Mouse (Mus musculus): ENCODE measurements around the gene I0C0044D17Rik. TPM values are rescaled to one million over a fixed set of nuclear protein-coding genes. Genes with fewer than 3 reads are reported as not detected.

The I0C0044D17Rik gene
- total RNA-seq, 1 experiment, result 0.13 TPM

GRCm38 (mm10) chr4:98837715-98838505 lies 14.3 kb upstream of the I0C0044D17Rik start:
- in situ Hi-C loops (cut with MboI; ENCODE audit: low sequenced_read_pairs in 2 of 2, unreplicated experiment in 2 of 2), result no loop called here
- Histone ChIP-seq H3K4me1 (ENCODE audit: control insufficient read depth in 2 of 2, insufficient read depth in 2 of 2, low read length in 2 of 2, poor library complexity in 1 of 2) (peaks cover 9 to 12% of the 10 kb centered on the region in 2 experiments; a peak in 3 of 4 replicates), H3K9me3 (ENCODE audit: control insufficient read depth, insufficient read depth, low read depth, low read length) (no peaks in the 10 kb centered on the region), H3K4me3 (ENCODE audit: insufficient read depth in 1 of 2, low read depth in 1 of 2, low read length in 2 of 2, poor library complexity in 1 of 2, severe bottlenecking in 1 of 2) (no peak overlapping the region), H3K9ac (ENCODE audit: insufficient read depth, low read depth, low read length, poor library complexity, severe bottlenecking) (no peak overlapping the region), H3K27ac (ENCODE audit: insufficient read depth, low read depth, low read length, poor library complexity, severe bottlenecking) (no peak overlapping the region), H3K36me3 (ENCODE audit: control insufficient read depth, insufficient read depth, low read length, poor library complexity, severe bottlenecking) (no peaks in the 10 kb centered on the region)
- DNase-seq (ENCODE audit: low read depth, low spot score), result no peak
- TF ChIP-seq MAFK (IDR thresholded peaks at IDR 0.05; ENCODE audit: insufficient read depth, low read depth, low read length) (no peak), ZNF384 (IDR thresholded peaks at IDR 0.05; ENCODE audit: low read depth, low read length) (no peak), ZC3H11A (IDR thresholded peaks at IDR 0.05; ENCODE audit: borderline replicate concordance, low read depth, low read length) (no peak), CHD2 (IDR thresholded peaks at IDR 0.05; ENCODE audit: low read depth, low read length) (no peak), HCFC1 (IDR thresholded peaks at IDR 0.05; ENCODE audit: borderline replicate concordance, insufficient read depth, low read length) (no peak)

GRCm38 (mm10) chr4:98836519-98836918 lies 12.9 kb upstream of the I0C0044D17Rik start:
- TF ChIP-seq CHD2 (IDR thresholded peaks at IDR 0.05; ENCODE audit: low read depth, low read length) (no peak), ZNF384 (IDR thresholded peaks at IDR 0.05; ENCODE audit: low read depth, low read length) (no peak), HCFC1 (IDR thresholded peaks at IDR 0.05; ENCODE audit: borderline replicate concordance, insufficient read depth, low read length) (no peak)
- Histone ChIP-seq H3K36me3 (ENCODE audit: control insufficient read depth, insufficient read depth, low read length, poor library complexity, severe bottlenecking) (no peaks in the 10 kb centered on the region), H3K27ac (ENCODE audit: insufficient read depth, low read depth, low read length, poor library complexity, severe bottlenecking) (no peak overlapping the region), H3K4me1 (ENCODE audit: control insufficient read depth in 2 of 2, insufficient read depth in 2 of 2, low read length in 2 of 2, poor library complexity in 1 of 2) (peaks cover 7 to 9% of the 10 kb centered on the region in 2 experiments; a peak in 2 of 4 replicates), H3K4me3 (ENCODE audit: insufficient read depth in 1 of 2, low read depth in 1 of 2, low read length in 2 of 2, poor library complexity in 1 of 2, severe bottlenecking in 1 of 2) (no peak overlapping the region), H3K9ac (ENCODE audit: insufficient read depth, low read depth, low read length, poor library complexity, severe bottlenecking) (no peak overlapping the region), H3K9me3 (ENCODE audit: control insufficient read depth, insufficient read depth, low read depth, low read length) (no peaks in the 10 kb centered on the region)
- in situ Hi-C loops (cut with MboI; ENCODE audit: low sequenced_read_pairs in 2 of 2, unreplicated experiment in 2 of 2), result no loop called here
- DNase-seq (ENCODE audit: low read depth, low spot score), result no peak

GRCm38 (mm10) chr4:98834782-98835181 lies 11.1 kb upstream of the I0C0044D17Rik start:
- H3K4me3 ChIP-seq (ENCODE audit: insufficient read depth in 1 of 2, low read depth in 1 of 2, low read length in 2 of 2, poor library complexity in 1 of 2, severe bottlenecking in 1 of 2), result no peak overlapping the region
- H3K36me3 ChIP-seq (ENCODE audit: control insufficient read depth, insufficient read depth, low read length, poor library complexity, severe bottlenecking), result no peaks in the 10 kb centered on the region
- H3K9ac ChIP-seq (ENCODE audit: insufficient read depth, low read depth, low read length, poor library complexity, severe bottlenecking), result no peak overlapping the region
- no peak for TF ChIP-seq HCFC1 (IDR thresholded peaks at IDR 0.05; ENCODE audit: borderline replicate concordance, insufficient read depth, low read length)
- no peak for TF ChIP-seq ZC3H11A (IDR thresholded peaks at IDR 0.05; ENCODE audit: borderline replicate concordance, low read depth, low read length)
- TF ChIP-seq MAFK (IDR thresholded peaks at IDR 0.05; ENCODE audit: insufficient read depth, low read depth, low read length), result no peak
- TF ChIP-seq CHD2 (IDR thresholded peaks at IDR 0.05; ENCODE audit: low read depth, low read length), result no peak
- no peak for TF ChIP-seq ZNF384 (IDR thresholded peaks at IDR 0.05; ENCODE audit: low read depth, low read length)
- H3K27ac ChIP-seq (ENCODE audit: insufficient read depth, low read depth, low read length, poor library complexity, severe bottlenecking), result no peak overlapping the region
- peaks cover 0 to 4% of the 10 kb centered on the region in 2 experiments; a peak in 1 of 4 replicates for H3K4me1 ChIP-seq (ENCODE audit: control insufficient read depth in 2 of 2, insufficient read depth in 2 of 2, low read length in 2 of 2, poor library complexity in 1 of 2)
- no peak for DNase-seq (ENCODE audit: low read depth, low spot score)
- in situ Hi-C loops (cut with MboI; ENCODE audit: low sequenced_read_pairs in 2 of 2, unreplicated experiment in 2 of 2), result no loop called here
- H3K9me3 ChIP-seq (ENCODE audit: control insufficient read depth, insufficient read depth, low read depth, low read length), result no peaks in the 10 kb centered on the region

- TF ChIP-seq MAFK (IDR thresholded peaks at IDR 0.05; ENCODE audit: insufficient read depth, low read depth, low read length) (no peak), ZC3H11A (IDR thresholded peaks at IDR 0.05; ENCODE audit: borderline replicate concordance, low read depth, low read length) (no peak), ZNF384 (IDR thresholded peaks at IDR 0.05; ENCODE audit: low read depth, low read length) (no peak), CHD2 (IDR thresholded peaks at IDR 0.05; ENCODE audit: low read depth, low read length) (no peak), HCFC1 (IDR thresholded peaks at IDR 0.05; ENCODE audit: borderline replicate concordance, insufficient read depth, low read length) (no peak)
- Histone ChIP-seq H3K9ac (ENCODE audit: insufficient read depth, low read depth, low read length, poor library complexity, severe bottlenecking) (no peak overlapping the region), H3K4me3 (ENCODE audit: insufficient read depth in 1 of 2, low read depth in 1 of 2, low read length in 2 of 2, poor library complexity in 1 of 2, severe bottlenecking in 1 of 2) (no peak overlapping the region), H3K4me1 (ENCODE audit: control insufficient read depth in 2 of 2, insufficient read depth in 2 of 2, low read length in 2 of 2, poor library complexity in 1 of 2) (peaks cover 0 to 6% of the 10 kb centered on the region in 2 experiments; a peak in 2 of 4 replicates), H3K9me3 (ENCODE audit: control insufficient read depth, insufficient read depth, low read depth, low read length) (no peaks in the 10 kb centered on the region), H3K36me3 (ENCODE audit: control insufficient read depth, insufficient read depth, low read length, poor library complexity, severe bottlenecking) (no peaks in the 10 kb centered on the region), H3K27ac (ENCODE audit: insufficient read depth, low read depth, low read length, poor library complexity, severe bottlenecking) (no peak overlapping the region)
- DNase-seq (ENCODE audit: low read depth, low spot score), result no peak
- in situ Hi-C loops (cut with MboI; ENCODE audit: low sequenced_read_pairs in 2 of 2, unreplicated experiment in 2 of 2), result no loop called here
Measured at GRCm38 (mm10) chr4:98831726-98832125, 8.1 kb upstream of the I0C0044D17Rik start.

All from ES-E14 (cell line).